Mouse (Mus musculus): ENCODE measurements around the gene Bhlha15.

GRCm38 (mm10) chr5:144183248-144183559, 6.9 kb upstream of the Bhlha15 start:
- TF ChIP-seq FLI1 (IDR thresholded peaks at IDR 0.05; ENCODE audit: low read length), result no peak
- no peak for TF ChIP-seq GATA1 (IDR thresholded peaks at IDR 0.05; ENCODE audit: borderline replicate concordance, low read length)

Measured in megakaryocyte, embryonic 14.5 days (primary cell).